Mouse (Mus musculus) thymus, adult 2 months (tissue): ENCODE results near the gene Clcf1. TPM values are rescaled to one million over a fixed set of nuclear protein-coding genes. Genes with fewer than 3 reads are reported as not detected.

ENCODE experiments used
- DNase-seq: peaks from one replicate; pipeline ENCODE4 v3.0.0; 2021
- H3K27ac ChIP-seq: fragments of 200-500 bp; 2 replicates; pipeline ENCODE4 v1.5.1; 2012; ENCODE audit warnings: low read length, control low read depth; ENCODE audit not compliant: control insufficient read depth, insufficient read depth
- H3K27me3 ChIP-seq: fragments of 200-500 bp; 2 replicates; pipeline ENCODE4 v1.6.1; 2012; ENCODE audit warnings: mild to moderate bottlenecking, low read length, moderate library complexity, mixed read lengths; ENCODE audit not compliant: control insufficient read depth, insufficient read depth
- H3K36me3 ChIP-seq: fragments of 200-500 bp; 2 replicates; pipeline ENCODE4 v1.6.1; 2012; ENCODE audit warnings: mild to moderate bottlenecking, low read length, moderate library complexity; ENCODE audit not compliant: control insufficient read depth, insufficient read depth
- H3K4me1 ChIP-seq: fragments of 200-500 bp; replicated peaks from 2 replicates; pipeline ENCODE4 v1.6.1; 2012; ENCODE audit warnings: low read length; ENCODE audit not compliant: control insufficient read depth, insufficient read depth
- H3K4me3 ChIP-seq: fragments of 200-500 bp; 2 replicates; pipeline ENCODE4 v1.5.1; 2012; ENCODE audit warnings: mild to moderate bottlenecking, low read length, control low read depth, moderate library complexity; ENCODE audit not compliant: control insufficient read depth, insufficient read depth
- CTCF ChIP-seq: fragments of 200-500 bp; IDR thresholded peaks from 2 replicates; pipeline ENCODE4 v1.5.1; 2012; ENCODE audit warnings: mild to moderate bottlenecking, control low read depth, low read length, moderate library complexity, borderline replicate concordance; ENCODE audit not compliant: control insufficient read depth, poor library complexity, insufficient read depth; ENCODE audit errors: extremely low read depth
- POLR2A ChIP-seq: fragments of 200-500 bp; IDR thresholded peaks from 2 replicates; pipeline ENCODE4 v1.6.1; 2012; ENCODE audit warnings: mild to moderate bottlenecking, low read length, control low read depth, moderate library complexity; ENCODE audit not compliant: control insufficient read depth, poor library complexity, insufficient read depth; ENCODE audit errors: extremely low read depth
- WGBS: fragments of 180-500 bp; shearing (Covaris S2); methylation state at CpG from one replicate; pipeline ENCODE4 v1.1.7; 2018; 5-methylcytosine and 5-hydroxymethylcytosine counted together
- polyA plus RNA-seq: library from polyadenylated mRNA; depleted of rRNA; stranded (reverse); fragments of >200 nt; gene quantifications from 2 replicates; pipeline ENCODE4 v1.2.3, GENCODE M21; 2012

Gene Clcf1
- polyA plus RNA-seq, 1 experiment, result 32.9 TPM

- Histone ChIP-seq H3K36me3 (peaks cover 40% of the 10 kb centered on the region), H3K4me3 (peak overlapping the region; percentile 85), H3K4me1 (peaks cover 56% of the 10 kb centered on the region), H3K27ac (peak overlapping the region; percentile 30), H3K27me3 (no peaks in the 10 kb centered on the region)
- DNase-seq, result no peak
- TF ChIP-seq POLR2A (no peak), CTCF (no peak)
- under 1% methylated on average over 52 of the region's 52 CpGs for WGBS
Measured at GRCm38 (mm10) chr19:4192251-4192985, 21.6 kb upstream of the Clcf1 start.

- no peak for TF ChIP-seq CTCF
- TF ChIP-seq POLR2A, result no peak
- Histone ChIP-seq H3K27me3 (no peaks in the 10 kb centered on the region), H3K4me1 (peaks cover 49% of the 10 kb centered on the region), H3K4me3 (peak overlapping the region; percentile 85; the same call in 1 of the 2 replicates), H3K27ac (no peak overlapping the region), H3K36me3 (peaks cover 34% of the 10 kb centered on the region)
- DNase-seq, result no peak
- WGBS, result 48% methylated on average over 6 of the region's 6 CpGs
Measured at GRCm38 (mm10) chr19:4193129-4193528, 20.9 kb upstream of the Clcf1 start.

GRCm38 (mm10) chr19:4194021-4194724 lies 19.9 kb upstream of the Clcf1 start:
- no peak overlapping the region for H3K27ac ChIP-seq

GRCm38 (mm10) chr19:4194776-4195650 lies 19.0 kb upstream of the Clcf1 start:
- no peak for DNase-seq
- no peak overlapping the region for H3K4me3 ChIP-seq
- 96% methylated on average over 12 of the region's 12 CpGs for WGBS
- H3K27me3 ChIP-seq, result no peaks in the 10 kb centered on the region
- peaks cover 36% of the 10 kb centered on the region for H3K36me3 ChIP-seq
- TF ChIP-seq CTCF, result no peak
- no peak for TF ChIP-seq POLR2A
- peaks cover 33% of the 10 kb centered on the region for H3K4me1 ChIP-seq
- no peak overlapping the region for H3K27ac ChIP-seq

More at GRCm38 (mm10) chr19:4194021-4194724, 19.9 kb upstream of the Clcf1 start:
- Histone ChIP-seq H3K36me3 (peaks cover 34% of the 10 kb centered on the region), H3K4me1 (peaks cover 40% of the 10 kb centered on the region), H3K27me3 (no peaks in the 10 kb centered on the region), H3K4me3 (no peak overlapping the region)
- 80% methylated on average over 8 of the region's 8 CpGs for WGBS
- TF ChIP-seq POLR2A, result no peak
- no peak for TF ChIP-seq CTCF
- no peak for DNase-seq

GRCm38 (mm10) chr19:4196048-4196447 lies 18.0 kb upstream of the Clcf1 start:
- Histone ChIP-seq H3K4me3 (no peak overlapping the region), H3K27ac (no peak overlapping the region), H3K4me1 (peaks cover 43% of the 10 kb centered on the region), H3K36me3 (peaks cover 36% of the 10 kb centered on the region), H3K27me3 (no peaks in the 10 kb centered on the region)
- TF ChIP-seq POLR2A (no peak), CTCF (no peak)
- no peak for DNase-seq
- 44% methylated on average over 2 of the region's 2 CpGs for WGBS

- TF ChIP-seq CTCF (no peak), POLR2A (no peak)
- Histone ChIP-seq H3K36me3 (peaks cover 36% of the 10 kb centered on the region), H3K27ac (peak overlapping the region; percentile 27; the same call in 1 of the 2 replicates), H3K4me1 (peaks cover 45% of the 10 kb centered on the region), H3K27me3 (no peaks in the 10 kb centered on the region), H3K4me3 (no peak overlapping the region)
- no peak for DNase-seq
- WGBS, result 13% methylated on average over 5 of the region's 5 CpGs
Measured at GRCm38 (mm10) chr19:4196548-4196947, 17.5 kb upstream of the Clcf1 start.
